Mouse (Mus musculus) hindbrain, embryonic 16.5 days (tissue): ENCODE measurements around the gene Zfp386. TPM values are rescaled to one million over a fixed set of nuclear protein-coding genes. Genes with fewer than 3 reads are reported as not detected.

Experiments
- ATAC-seq: fragments of 200-750 bp; cut with Nextera tagmentation; 2 replicates; pipeline ENCODE4 v1.8.0; 2017; ENCODE audit warnings: moderate TSS enrichment, moderate library complexity
- H3K27ac ChIP-seq: fragments of 300-500 bp; sonication (generic); 2 replicates; pipeline ENCODE4 v1.5.1; 2014; ENCODE audit warnings: low read depth, mild to moderate bottlenecking, control low read depth, low read length, moderate library complexity
- H3K27me3 ChIP-seq: fragments of 300-500 bp; sonication (generic); replicated peaks from 2 replicates; pipeline ENCODE4 v1.6.1; 2014; ENCODE audit warnings: low read length; ENCODE audit not compliant: control insufficient read depth, insufficient read depth
- H3K36me3 ChIP-seq: fragments of 300-500 bp; sonication (generic); 2 replicates; pipeline ENCODE4 v1.6.1; 2014; ENCODE audit warnings: mild to moderate bottlenecking, low read length, moderate library complexity, mixed read lengths; ENCODE audit not compliant: control insufficient read depth, insufficient read depth
- H3K4me1 ChIP-seq: fragments of 300-500 bp; sonication (generic); 2 replicates; pipeline ENCODE4 v1.6.1; 2014; ENCODE audit warnings: low read depth, low read length; ENCODE audit not compliant: control insufficient read depth, insufficient read depth
- H3K4me2 ChIP-seq: fragments of 300-500 bp; sonication (generic); 2 replicates; pipeline ENCODE4 v1.6.1; 2014; ENCODE audit warnings: mild to moderate bottlenecking, low read length, control low read depth, moderate library complexity
- H3K4me3 ChIP-seq: fragments of 300-500 bp; sonication (generic); 2 replicates; pipeline ENCODE4 v1.5.1; 2014; ENCODE audit warnings: mild to moderate bottlenecking, low read length, control low read depth, moderate library complexity
- H3K9ac ChIP-seq: fragments of 300-500 bp; sonication (generic); 2 replicates; pipeline ENCODE4 v1.6.1; 2014; ENCODE audit warnings: low read depth, mild to moderate bottlenecking, control low read depth, low read length, moderate library complexity
- H3K9me3 ChIP-seq: fragments of 300-500 bp; sonication (generic); 2 replicates; pipeline ENCODE4 v1.6.1; 2014; ENCODE audit warnings: mild to moderate bottlenecking, low read length, moderate library complexity; ENCODE audit not compliant: control insufficient read depth
- WGBS: fragments of 180-500 bp; shearing (Covaris S2); extraction: QIAGEN DNeasy Blood & Tissue Kit; methylation state at CpG from one replicate; pipeline ENCODE4 v1.1.7; 2014; 5-methylcytosine and 5-hydroxymethylcytosine counted together
- polyA plus RNA-seq: library from polyadenylated mRNA; unstranded; fragments of >200 nt; fragmentation: Nextera tagmentation; extraction: Ambion mirVana; gene quantifications from 2 replicates; pipeline ENCODE4 v1.2.1, GENCODE M21; 2015

Zfp386 gene
- polyA plus RNA-seq, 1 experiment from 2014 or later: 47.1 TPM

DNA sequence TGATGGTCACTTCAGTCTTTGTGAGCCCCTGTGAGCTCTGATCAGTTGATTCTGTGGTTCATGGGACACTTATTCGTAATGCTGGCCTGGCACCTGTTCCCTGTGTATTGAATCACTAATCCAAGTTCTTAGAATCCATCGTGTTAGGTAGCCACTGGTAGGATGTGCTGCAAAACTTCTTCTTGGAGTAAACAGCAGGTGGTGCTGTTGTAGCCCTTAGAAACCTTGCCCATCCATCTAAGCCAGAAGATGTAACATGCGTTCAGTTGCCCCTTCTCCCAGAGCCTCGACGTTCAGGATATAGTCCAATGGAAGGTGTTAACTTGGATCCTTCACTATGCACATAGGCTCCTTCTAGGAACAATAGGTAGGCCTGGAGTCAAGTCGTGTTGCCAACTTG is 2.2 kb downstream of the Zfp386 start:
- H3K36me3 ChIP-seq: peaks cover 6% of the 10 kb centered on the region
- no peak overlapping the region for H3K4me2 ChIP-seq
- no peak overlapping the region for H3K27ac ChIP-seq
- peaks cover 12% of the 10 kb centered on the region for H3K4me1 ChIP-seq
- ATAC-seq: no peak
- H3K9me3 ChIP-seq: no peaks in the 10 kb centered on the region
- H3K27me3 ChIP-seq: no peaks in the 10 kb centered on the region
- 90% methylated on average over 6 of the region's 6 CpGs for WGBS
- no peak overlapping the region for H3K4me3 ChIP-seq
- H3K9ac ChIP-seq: no peak overlapping the region

- H3K27ac ChIP-seq: no peak overlapping the region
- peaks cover 41% of the 10 kb centered on the region for H3K36me3 ChIP-seq
- no peak overlapping the region for H3K4me2 ChIP-seq
- H3K4me1 ChIP-seq: peaks cover 3% of the 10 kb centered on the region
- H3K9me3 ChIP-seq: peaks cover 10% of the 10 kb centered on the region
- H3K9ac ChIP-seq: no peak overlapping the region
- no peaks in the 10 kb centered on the region for H3K27me3 ChIP-seq
- ATAC-seq: no peak
- WGBS: 97% methylated on average over 8 of the region's 8 CpGs
- no peak overlapping the region for H3K4me3 ChIP-seq
These were observed 6.8 kb downstream of the Zfp386 start for GRCm38 (mm10) chr12:116054342-116054741.

- Histone ChIP-seq H3K4me3 (no peak overlapping the region), H3K4me1 (no peaks in the 10 kb centered on the region), H3K9ac (no peak overlapping the region), H3K9me3 (peaks cover 21% of the 10 kb centered on the region), H3K4me2 (no peak overlapping the region), H3K27me3 (no peaks in the 10 kb centered on the region), H3K27ac (no peak overlapping the region), H3K36me3 (peaks cover 58% of the 10 kb centered on the region)
- ATAC-seq: no peak
- 97% methylated on average over 3 of the region's 3 CpGs for WGBS
These were observed 8.6 kb downstream of the Zfp386 start for GRCm38 (mm10) chr12:116056112-116056511.

DNA sequence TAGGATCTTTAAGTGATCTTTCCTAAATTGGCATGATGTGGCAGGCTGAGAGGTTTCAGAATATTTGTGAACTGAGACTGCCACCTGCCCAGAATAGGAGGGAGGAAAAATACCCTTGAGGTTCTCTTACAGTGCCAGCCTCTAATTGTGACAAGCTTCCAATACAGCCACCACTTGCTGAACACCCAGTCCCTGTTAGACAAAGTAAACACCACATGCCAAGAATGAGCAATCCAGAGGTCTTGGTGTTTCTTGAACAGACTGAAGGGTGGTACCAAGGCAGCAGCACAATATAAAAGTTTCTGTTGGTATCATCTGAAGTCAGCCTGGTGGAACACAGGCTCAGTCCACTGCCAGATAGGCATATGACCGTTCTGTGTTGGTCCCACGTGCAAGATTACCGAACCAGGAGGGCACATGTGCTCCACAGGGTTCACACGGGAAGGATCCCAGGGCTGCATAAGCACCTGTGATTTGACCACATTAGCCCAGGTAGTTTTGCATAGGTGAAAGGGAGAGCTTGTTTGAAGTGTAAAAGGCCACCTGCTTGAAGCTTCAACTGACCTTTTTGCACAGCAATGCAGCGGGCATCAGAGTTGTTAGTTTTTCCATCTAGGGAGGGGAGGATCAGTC is 14.2 kb downstream of the Zfp386 start:
- H3K4me2 ChIP-seq: no peak overlapping the region
- H3K9ac ChIP-seq: no peak overlapping the region
- H3K27ac ChIP-seq: no peak overlapping the region
- H3K9me3 ChIP-seq: peaks cover 28% of the 10 kb centered on the region
- H3K27me3 ChIP-seq: no peaks in the 10 kb centered on the region
- ATAC-seq: peak; percentile 43; the same call in 1 of the 2 replicates
- no peaks in the 10 kb centered on the region for H3K4me1 ChIP-seq
- no peak overlapping the region for H3K4me3 ChIP-seq
- 95% methylated on average over 5 of the region's 5 CpGs for WGBS
- H3K36me3 ChIP-seq: peaks cover 45% of the 10 kb centered on the region

- WGBS: 94% methylated on average over 2 of the region's 2 CpGs
- H3K27me3 ChIP-seq: no peaks in the 10 kb centered on the region
These were observed 14.7 kb downstream of the Zfp386 start for GRCm38 (mm10) chr12:116062194-116062583.

GRCm38 (mm10) chr12:116063020-116063419 is 15.5 kb downstream of the Zfp386 start:
- Histone ChIP-seq H3K4me3 (no peak overlapping the region), H3K9ac (no peak overlapping the region)
- WGBS: 91% methylated on average over 4 of the region's 4 CpGs

More at GRCm38 (mm10) chr12:116062194-116062583, 14.7 kb downstream of the Zfp386 start:
- Histone ChIP-seq H3K36me3 (peaks cover 40% of the 10 kb centered on the region), H3K4me3 (no peak overlapping the region), H3K27ac (no peak overlapping the region), H3K9me3 (peaks cover 25% of the 10 kb centered on the region), H3K9ac (no peak overlapping the region), H3K4me2 (no peak overlapping the region), H3K4me1 (no peaks in the 10 kb centered on the region)
- no peak for ATAC-seq

DNA sequence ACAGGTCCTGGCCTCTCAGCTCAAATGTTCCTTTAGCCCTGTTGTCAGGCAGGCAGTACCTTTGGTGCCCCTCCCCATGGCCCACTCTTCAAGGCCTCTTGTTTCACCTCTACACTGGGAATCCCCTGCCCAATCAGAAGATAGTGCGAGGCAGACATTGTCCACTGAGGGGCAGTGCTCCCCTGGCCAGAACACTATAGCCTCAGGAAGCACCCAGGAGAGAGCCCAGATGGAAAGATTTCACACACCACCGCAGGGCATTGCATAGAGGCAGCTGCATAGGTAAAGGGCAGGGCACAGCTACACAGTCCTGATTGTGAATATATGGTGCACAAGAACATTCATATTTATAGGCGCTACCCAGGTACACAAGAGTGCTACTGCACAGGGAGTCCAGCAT is 23.5 kb downstream of the Zfp386 start:
- no peak overlapping the region for H3K9ac ChIP-seq
- H3K4me1 ChIP-seq: no peaks in the 10 kb centered on the region
- H3K27ac ChIP-seq: no peak overlapping the region
- 18% methylated on average over 3 of the region's 3 CpGs for WGBS
- H3K27me3 ChIP-seq: no peaks in the 10 kb centered on the region
- peak; percentile 88 for ATAC-seq
- no peaks in the 10 kb centered on the region for H3K36me3 ChIP-seq
- H3K9me3 ChIP-seq: no peaks in the 10 kb centered on the region
- no peak overlapping the region for H3K4me3 ChIP-seq
- no peak overlapping the region for H3K4me2 ChIP-seq

More at GRCm38 (mm10) chr12:116063020-116063419, 15.5 kb downstream of the Zfp386 start:
- no peak overlapping the region for H3K4me2 ChIP-seq
- H3K4me1 ChIP-seq: no peaks in the 10 kb centered on the region
- peaks cover 24% of the 10 kb centered on the region for H3K9me3 ChIP-seq
- ATAC-seq: no peak
- H3K27ac ChIP-seq: no peak overlapping the region
- peaks cover 35% of the 10 kb centered on the region for H3K36me3 ChIP-seq
- no peaks in the 10 kb centered on the region for H3K27me3 ChIP-seq

DNA sequence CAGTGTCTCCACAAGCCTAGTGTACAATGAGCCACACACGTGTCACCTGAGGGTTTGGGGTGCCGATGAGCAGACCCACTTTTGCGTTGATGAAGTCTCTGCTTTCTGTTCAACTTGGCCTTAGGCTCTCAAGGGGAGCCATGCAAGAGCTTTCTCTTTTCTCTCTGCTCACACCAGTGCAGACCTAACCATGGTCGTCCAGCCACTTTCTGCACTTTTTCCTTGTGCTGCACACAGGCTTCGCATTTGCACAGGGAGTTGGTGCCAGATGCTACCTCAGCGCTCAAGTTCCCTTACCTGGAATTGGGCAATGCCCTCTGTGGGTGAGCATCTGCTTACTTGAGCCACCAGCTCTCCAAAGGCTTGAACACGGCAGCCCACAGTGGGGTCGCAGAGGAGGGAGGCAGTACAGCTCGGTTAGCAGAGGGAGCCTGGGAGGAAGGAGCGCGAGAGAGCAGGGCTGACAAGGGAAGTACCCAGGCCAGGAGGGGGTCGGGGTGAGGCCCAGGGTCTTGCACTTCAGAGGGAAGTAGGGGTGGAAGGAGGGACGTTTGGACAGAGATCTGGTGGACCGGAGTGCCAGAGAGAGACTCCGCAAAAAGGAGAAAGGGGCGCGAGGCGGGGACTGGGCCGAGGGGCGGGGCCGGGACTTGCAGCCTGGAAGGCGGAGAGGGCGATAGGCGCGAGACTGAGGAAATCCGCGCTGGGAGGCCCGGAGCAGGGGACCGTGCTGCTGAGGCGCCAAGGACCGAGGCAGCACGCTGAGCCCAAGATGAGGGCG is 29.7 kb downstream of the Zfp386 start, which contains the start of gene Vipr2:
Gene Vipr2 (plus strand): TSS at position 653 of the 781 bp plus-strand sequence.
- peak; percentile 93 for ATAC-seq
- H3K36me3 ChIP-seq: no peaks in the 10 kb centered on the region
- peak within 1 kb of the TSS; percentile 96 for H3K4me2 ChIP-seq
- peaks cover 5% of the 10 kb centered on the region for H3K4me1 ChIP-seq
- H3K9ac ChIP-seq: peak within 1 kb of the TSS; percentile 75
- H3K27ac ChIP-seq: no peak within 1 kb of the TSS
- H3K4me3 ChIP-seq: peak within 1 kb of the TSS; percentile 63
- H3K9me3 ChIP-seq: no peaks in the 10 kb centered on the region
- WGBS: 4% methylated on average over 33 of the region's 33 CpGs
- H3K27me3 ChIP-seq: peaks cover 7% of the 10 kb centered on the region; the same call in 1 of the 2 replicates

DNA sequence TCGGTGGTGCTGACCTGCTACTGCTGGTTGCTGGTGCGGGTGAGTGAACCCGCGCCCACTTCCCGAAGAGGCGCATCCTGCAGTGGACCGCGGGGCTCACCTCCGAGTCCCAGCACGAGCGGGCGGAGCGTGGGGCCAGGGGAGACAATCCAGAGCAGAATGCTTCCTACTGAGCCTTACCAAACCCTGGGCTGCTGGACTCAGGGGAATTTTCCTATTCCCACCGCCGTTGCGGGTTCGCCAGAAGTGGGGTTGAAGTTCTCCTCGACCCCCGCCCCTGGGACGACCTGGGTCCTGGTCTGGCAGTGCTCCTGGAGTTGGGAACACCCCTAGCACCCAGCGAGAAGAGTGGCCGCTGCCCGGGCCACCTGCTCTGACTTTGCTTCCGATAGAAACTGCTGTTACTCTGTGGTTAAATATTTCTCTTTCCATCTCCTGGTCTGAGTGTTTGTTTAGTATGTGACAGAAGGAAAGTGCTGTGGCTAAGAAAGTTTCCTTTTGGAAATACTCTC is 30.4 kb downstream of the Zfp386 start:
- peak; percentile 79 for ATAC-seq
- no peaks in the 10 kb centered on the region for H3K36me3 ChIP-seq
- H3K9me3 ChIP-seq: no peaks in the 10 kb centered on the region
- peak overlapping the region; percentile 96 for H3K4me2 ChIP-seq
- peaks cover 7% of the 10 kb centered on the region; the same call in 1 of the 2 replicates for H3K27me3 ChIP-seq
- H3K27ac ChIP-seq: no peak overlapping the region
- WGBS: under 1% methylated on average over 22 of the region's 24 CpGs
- H3K4me1 ChIP-seq: peaks cover 5% of the 10 kb centered on the region
- peak overlapping the region; percentile 75 for H3K9ac ChIP-seq
- peak overlapping the region; percentile 63 for H3K4me3 ChIP-seq
